Mouse (Mus musculus): ENCODE results near the gene Gpr108. TPM values are rescaled to one million over a fixed set of nuclear protein-coding genes. Genes with fewer than 3 reads are reported as not detected.

Gene Gpr108
- 1.1 TPM for polyA plus RNA-seq (2014; fragmentation: Illumina TruSeq; extraction: RNeasy Lipid Tissue Mini Kit (QIAGEN cat#74804))

DNA sequence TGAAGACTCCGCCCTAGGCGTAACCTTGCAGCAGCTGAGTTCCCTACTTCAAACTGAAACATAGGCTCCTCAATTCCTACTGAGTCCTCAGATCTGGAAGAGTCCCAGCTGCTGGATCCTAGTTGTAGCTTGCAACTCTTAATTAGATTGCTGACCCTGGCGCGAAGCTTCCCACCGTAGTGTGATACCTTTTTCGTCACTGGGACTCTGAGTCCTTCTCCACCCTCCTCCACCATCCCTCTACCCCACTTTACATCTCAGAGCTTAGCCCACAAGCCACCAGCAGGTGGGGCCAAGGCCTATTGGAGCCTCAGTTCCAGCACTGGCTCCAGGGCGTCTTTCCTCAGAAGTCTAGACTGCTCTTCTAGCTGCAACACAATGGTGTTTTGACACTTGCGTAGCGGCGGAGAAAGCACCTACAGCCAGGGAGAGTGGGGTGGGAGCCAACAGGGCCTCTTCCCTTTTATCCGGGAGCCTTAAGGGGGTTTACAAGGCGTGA, at the start of gene Gpr108:
Gene Gpr108, minus strand, starts transcription at position 246 of the 499 bp plus-strand sequence.

DNA sequence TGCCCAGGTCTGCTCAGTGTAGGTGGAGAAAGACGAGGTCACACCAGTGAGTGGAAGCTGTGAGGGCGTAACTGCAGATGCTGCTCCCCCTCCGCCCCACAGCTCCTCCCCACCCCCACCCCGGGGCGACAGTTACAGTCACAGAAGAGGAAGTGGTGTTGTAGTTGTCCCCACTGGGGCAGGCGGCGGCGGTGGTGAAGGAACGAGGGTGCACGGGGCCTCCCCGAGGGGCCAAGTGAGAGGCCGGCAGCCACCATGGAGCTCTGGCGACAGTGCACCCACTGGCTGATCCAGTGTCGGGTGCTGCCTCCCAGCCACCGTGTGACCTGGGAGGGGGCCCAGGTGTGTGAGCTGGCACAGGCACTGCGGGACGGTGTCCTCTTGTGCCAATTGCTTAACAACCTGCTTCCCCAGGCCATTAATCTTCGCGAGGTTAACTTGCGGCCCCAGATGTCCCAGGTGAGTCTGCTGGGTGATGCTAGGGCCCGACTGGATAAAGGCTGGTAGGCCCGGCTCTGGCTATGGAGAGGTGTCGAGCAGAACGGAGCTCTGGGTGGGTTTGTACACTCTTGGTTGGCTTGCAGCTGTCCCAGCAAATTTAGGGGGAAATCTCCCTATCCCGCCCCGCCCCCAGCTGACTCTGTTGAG, 30.8 kb upstream of the Gpr108 start, which contains the start of gene Vav1:
Gene Vav1, plus strand, starts transcription at position 158 of the 648 bp plus-strand sequence.

DNA sequence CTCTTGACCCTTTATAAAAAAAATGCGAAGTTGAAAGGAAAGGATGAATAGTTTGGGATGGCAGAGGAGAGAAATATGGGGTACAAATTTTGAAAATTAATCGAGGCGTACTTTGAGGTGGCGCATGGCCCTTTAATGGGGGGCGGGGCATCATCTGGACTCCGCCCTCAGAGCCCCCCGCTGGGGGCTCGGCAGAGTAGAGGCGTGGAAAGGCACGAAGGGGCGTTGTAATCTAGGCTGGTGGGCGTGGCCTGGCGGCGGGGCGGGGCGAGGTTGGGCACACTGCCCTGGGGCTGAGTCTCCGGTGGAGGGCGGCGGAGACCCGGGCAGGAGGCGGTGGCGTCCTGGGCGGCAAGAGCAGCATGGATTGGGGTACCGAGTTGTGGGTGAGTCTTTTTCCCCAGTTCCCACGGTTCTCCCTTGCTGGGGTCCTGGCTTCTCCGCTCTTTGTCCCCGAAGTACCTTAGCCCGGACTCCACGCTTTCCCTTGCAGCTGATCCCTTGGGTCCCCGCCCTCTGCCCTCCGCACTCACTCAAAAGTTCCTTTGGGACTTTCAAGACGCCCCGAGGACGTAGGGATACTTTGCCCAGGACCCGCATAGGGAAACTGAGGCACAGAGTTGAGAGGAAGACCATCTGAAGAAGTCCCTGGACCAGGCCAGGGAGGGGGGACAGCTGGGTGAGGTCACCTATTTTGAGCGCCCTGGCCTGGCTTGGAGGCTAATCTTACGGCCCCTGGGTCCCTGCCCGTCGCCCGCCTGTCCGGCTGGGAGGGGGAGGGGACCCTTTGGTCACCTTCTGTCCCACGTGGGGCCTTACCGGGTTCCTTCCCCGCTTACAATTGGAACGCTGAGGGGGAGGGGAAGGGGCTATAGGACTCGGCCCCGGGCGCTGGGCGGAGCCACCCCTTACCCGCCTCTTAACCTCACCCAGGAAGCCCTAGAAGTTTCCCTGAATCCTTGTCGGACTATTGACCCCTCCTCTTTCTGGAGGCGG, 1.2 kb upstream of the Gpr108 start, which contains the start of gene Trip10:
Gene Trip10, plus strand, starts transcription at position 270 of the 996 bp plus-strand sequence.

DNA sequence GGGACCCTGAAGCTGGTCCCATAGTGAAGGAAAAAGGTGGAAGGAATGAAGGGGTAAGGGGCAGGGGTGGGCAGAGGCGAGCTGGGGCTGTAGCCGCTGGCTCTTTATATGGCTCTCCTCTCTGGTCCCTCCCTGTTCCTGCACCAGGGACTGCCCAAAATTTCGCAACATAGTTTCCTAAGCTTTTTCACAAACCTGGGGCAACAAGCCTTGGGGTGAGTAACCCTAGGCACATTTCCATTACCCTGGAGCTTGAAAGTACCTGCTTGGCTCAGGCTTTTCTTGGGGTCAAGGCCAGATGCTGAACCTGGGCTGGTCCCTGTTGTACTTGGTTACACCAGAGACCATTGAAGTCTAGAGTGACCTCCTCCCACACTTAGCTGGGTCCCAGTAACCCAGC, 20.2 kb downstream of the Gpr108 start, which contains the start of gene C3:
Gene C3, minus strand, starts transcription at position 123 of the 400 bp plus-strand sequence.

DNA sequence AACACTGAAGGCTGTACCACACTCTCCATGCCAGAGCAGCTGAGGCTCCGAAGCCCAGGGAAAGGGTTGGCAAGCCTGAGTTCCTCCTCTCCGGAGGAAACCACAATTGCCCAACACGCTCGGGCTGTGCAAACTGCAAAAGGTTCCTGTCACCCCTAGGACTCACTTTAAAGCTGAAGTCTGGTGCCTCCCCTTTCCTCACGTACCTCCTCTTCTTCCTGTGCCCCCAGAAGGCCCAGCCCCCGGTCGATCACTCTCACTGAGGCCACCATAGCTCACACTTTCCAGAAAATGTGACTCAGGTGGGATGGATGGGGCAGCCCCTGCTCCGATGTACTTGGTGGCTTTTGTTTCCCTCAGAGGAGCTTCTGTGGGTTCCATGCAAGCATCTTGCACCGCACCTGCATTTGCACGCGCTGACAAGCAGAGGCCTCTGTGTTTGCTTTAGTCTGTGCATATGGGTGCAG, 54.2 kb downstream of the Gpr108 start, which contains the start of gene Tnfsf14:
Gene Tnfsf14, minus strand, starts transcription at position 137 of the 467 bp plus-strand sequence.

Other genes with a start within 250 kb of the Gpr108 start
- not detected for gene Pspn, start 248.4 kb downstream of the Gpr108 start, polyA plus RNA-seq (2014; fragmentation: Illumina TruSeq; extraction: RNeasy Lipid Tissue Mini Kit (QIAGEN cat#74804))
- gene Gtf2f1, start 237.2 kb downstream of the Gpr108 start, polyA plus RNA-seq (2014; fragmentation: Illumina TruSeq; extraction: RNeasy Lipid Tissue Mini Kit (QIAGEN cat#74804)): 3.4 TPM
- gene Gm17949, start 237.0 kb downstream of the Gpr108 start, polyA plus RNA-seq (2014; fragmentation: Illumina TruSeq; extraction: RNeasy Lipid Tissue Mini Kit (QIAGEN cat#74804)): not detected
- 12.5 TPM for gene Khsrp, start 216.9 kb downstream of the Gpr108 start, polyA plus RNA-seq (2014; fragmentation: Illumina TruSeq; extraction: RNeasy Lipid Tissue Mini Kit (QIAGEN cat#74804))
- gene Slc25a41, start 206.8 kb downstream of the Gpr108 start, polyA plus RNA-seq (2014; fragmentation: Illumina TruSeq; extraction: RNeasy Lipid Tissue Mini Kit (QIAGEN cat#74804)): not detected
- 1.6 TPM for gene Crb3, start 189.3 kb downstream of the Gpr108 start, polyA plus RNA-seq (2014; fragmentation: Illumina TruSeq; extraction: RNeasy Lipid Tissue Mini Kit (QIAGEN cat#74804))
- 16.6 TPM for gene Slc25a23, start 188.6 kb downstream of the Gpr108 start, polyA plus RNA-seq (2014; fragmentation: Illumina TruSeq; extraction: RNeasy Lipid Tissue Mini Kit (QIAGEN cat#74804))
- 1.6 TPM for gene Dennd1c, start 169.9 kb downstream of the Gpr108 start, polyA plus RNA-seq (2014; fragmentation: Illumina TruSeq; extraction: RNeasy Lipid Tissue Mini Kit (QIAGEN cat#74804))
- gene Tubb4a, start 160.7 kb downstream of the Gpr108 start, polyA plus RNA-seq (2014; fragmentation: Illumina TruSeq; extraction: RNeasy Lipid Tissue Mini Kit (QIAGEN cat#74804)): 0.66 TPM
- 1.3 TPM for gene Tnfsf9, start 143.1 kb downstream of the Gpr108 start, polyA plus RNA-seq (2014; fragmentation: Illumina TruSeq; extraction: RNeasy Lipid Tissue Mini Kit (QIAGEN cat#74804))
- gene Cd70, start 98.7 kb downstream of the Gpr108 start, polyA plus RNA-seq (2014; fragmentation: Illumina TruSeq; extraction: RNeasy Lipid Tissue Mini Kit (QIAGEN cat#74804)): not detected
- not detected for gene Tnfsf14, start 54.3 kb downstream of the Gpr108 start, polyA plus RNA-seq (2014; fragmentation: Illumina TruSeq; extraction: RNeasy Lipid Tissue Mini Kit (QIAGEN cat#74804))
- gene C3, start 20.3 kb downstream of the Gpr108 start, polyA plus RNA-seq (2014; fragmentation: Illumina TruSeq; extraction: RNeasy Lipid Tissue Mini Kit (QIAGEN cat#74804)): 151 TPM
- 1.5 TPM for gene Trip10, start 1.0 kb upstream of the Gpr108 start, polyA plus RNA-seq (2014; fragmentation: Illumina TruSeq; extraction: RNeasy Lipid Tissue Mini Kit (QIAGEN cat#74804))
- gene Vav1, start 30.7 kb upstream of the Gpr108 start, polyA plus RNA-seq (2014; fragmentation: Illumina TruSeq; extraction: RNeasy Lipid Tissue Mini Kit (QIAGEN cat#74804)): 0.26 TPM
- 20.8 TPM for gene Adgre1, start 110.2 kb upstream of the Gpr108 start, polyA plus RNA-seq (2014; fragmentation: Illumina TruSeq; extraction: RNeasy Lipid Tissue Mini Kit (QIAGEN cat#74804))